12 mouse cellular contexts compared by ENCODE assay signal in the genomic region with DNA sequence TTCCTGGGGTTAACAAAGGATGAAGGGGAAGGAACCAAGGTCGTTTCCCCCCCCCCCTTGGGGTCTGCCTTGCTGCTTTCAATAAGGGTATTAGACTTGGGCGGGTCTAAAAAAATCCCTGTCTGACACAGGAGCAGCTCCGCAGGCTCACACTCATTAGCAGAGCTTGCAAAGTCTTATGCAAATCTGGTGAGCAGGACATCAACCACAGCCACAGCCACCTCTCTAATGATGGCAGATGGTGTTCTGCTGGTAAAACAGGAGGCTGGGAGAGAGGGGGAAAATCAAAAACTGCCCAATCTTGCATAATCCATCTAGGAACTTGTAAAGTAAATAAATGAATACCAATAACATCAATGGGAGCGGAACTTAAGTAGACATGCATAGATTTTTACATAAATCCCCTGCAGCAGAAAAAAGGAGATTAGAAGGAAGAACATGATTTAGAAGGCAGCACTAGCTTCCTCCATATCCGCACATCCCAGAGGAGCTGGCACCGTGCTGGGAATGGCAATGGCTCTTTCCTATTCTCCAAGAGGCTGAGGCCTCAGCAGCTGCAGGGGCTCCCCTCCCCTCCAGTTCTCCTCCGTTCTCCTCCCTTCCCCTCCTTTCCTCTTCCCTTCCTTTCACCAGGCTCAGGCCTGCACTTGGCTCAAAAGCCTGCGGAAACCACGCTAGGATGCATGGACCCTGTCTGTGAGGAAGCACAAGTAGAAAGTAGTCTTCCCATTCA.
A peak's percentile ranks its signal among the peaks of the same experiment; 100 is the strongest.
DNase-seq lines count a peak whose midpoint lies in the region; ATAC-seq lines count a peak whose summit lies in the region.
"Had no signal": no experiment of that assay in that cellular context is flagged by ENCODE, and none has a peak within 500 bp of the region (broad histone marks: within the 10 kb centered on the region; RNA-seq: fewer than 3 reads in every experiment).

No protein-coding gene starts in this region.

- DNase-seq in cerebellum, postnatal 10 days, result peak; percentile 32 to 52
- DNase-seq in cerebellum, postnatal 25 days, result no peak
- peak; percentile 38 for DNase-seq in brain, adult 2 months (ENCODE audit: low read depth, low spot score)
- no peak for DNase-seq in adrenal gland, postnatal 36 days
- DNase-seq: adrenal gland, postnatal 10 days; heart, postnatal 4 days had no signal

- no peaks in the 10 kb centered on the region for H3K9me3 ChIP-seq in hindbrain, embryonic 13.5 days
- H3K9me3 ChIP-seq in midbrain, embryonic 12.5 days, result no peaks in the 10 kb centered on the region
- H3K9me3 ChIP-seq in kidney, embryonic 15.5 days (replicated peaks), result no peaks in the 10 kb centered on the region
- H3K9me3 ChIP-seq: liver, embryonic 15.5 days; stomach, embryonic 15.5 days had no signal

- H3K27me3 ChIP-seq in hindbrain, embryonic 13.5 days, result no peaks in the 10 kb centered on the region
- no peaks in the 10 kb centered on the region; the same call in 1 of the 2 replicates for H3K27me3 ChIP-seq in midbrain, embryonic 12.5 days
- no peaks in the 10 kb centered on the region for H3K27me3 ChIP-seq in kidney, embryonic 15.5 days
- H3K27me3 ChIP-seq: liver, embryonic 15.5 days; stomach, embryonic 15.5 days had no signal

- peak; percentile 79 for ATAC-seq in hindbrain, embryonic 13.5 days (ENCODE audit: low FRiP score)
- peak; percentile 95 for ATAC-seq in midbrain, embryonic 12.5 days (ENCODE audit: low FRiP score, low read depth)
- no peak for ATAC-seq in erythroid progenitor cell, adult 5-6 weeks (replicated peaks; ENCODE audit: low FRiP score, poor library complexity, severe bottlenecking)
- no peak for ATAC-seq in kidney, embryonic 15.5 days (replicated peaks; ENCODE audit: low FRiP score)

- peak overlapping the region; percentile 55 for H3K27ac ChIP-seq in hindbrain, embryonic 13.5 days
- peak overlapping the region; percentile 78 for H3K27ac ChIP-seq in midbrain, embryonic 12.5 days (replicated peaks)
- H3K27ac ChIP-seq in kidney, embryonic 15.5 days, result no peak overlapping the region
- H3K27ac ChIP-seq: liver, embryonic 15.5 days; stomach, embryonic 15.5 days had no signal

- WGBS in hindbrain, embryonic 13.5 days, result 21% methylated on average over 9 of the region's 9 CpGs
- 10% methylated on average over 9 of the region's 9 CpGs for WGBS in midbrain, embryonic 12.5 days
- WGBS in kidney, embryonic 15.5 days, result 53% methylated on average over 9 of the region's 9 CpGs

- no peak overlapping the region for H3K4me2 ChIP-seq in hindbrain, embryonic 13.5 days
- H3K4me2 ChIP-seq in midbrain, embryonic 12.5 days (replicated peaks), result no peak overlapping the region
- H3K4me2 ChIP-seq in kidney, embryonic 15.5 days, result no peak overlapping the region
- H3K4me2 ChIP-seq: liver, embryonic 15.5 days; stomach, embryonic 15.5 days had no signal

- no peaks in the 10 kb centered on the region for H3K36me3 ChIP-seq in hindbrain, embryonic 13.5 days
- no peaks in the 10 kb centered on the region for H3K36me3 ChIP-seq in midbrain, embryonic 12.5 days
- no peaks in the 10 kb centered on the region for H3K36me3 ChIP-seq in kidney, embryonic 15.5 days
- H3K36me3 ChIP-seq: liver, embryonic 15.5 days; stomach, embryonic 15.5 days had no signal

- no peak overlapping the region for H3K9ac ChIP-seq in hindbrain, embryonic 13.5 days
- no peak overlapping the region for H3K9ac ChIP-seq in midbrain, embryonic 12.5 days (replicated peaks)
- H3K9ac ChIP-seq in kidney, embryonic 15.5 days, result no peak overlapping the region
- H3K9ac ChIP-seq: liver, embryonic 15.5 days; stomach, embryonic 15.5 days had no signal

- H3K4me1 ChIP-seq in hindbrain, embryonic 13.5 days (replicated peaks), result peaks cover 9% of the 10 kb centered on the region
- peaks cover 17% of the 10 kb centered on the region for H3K4me1 ChIP-seq in midbrain, embryonic 12.5 days
- no peaks in the 10 kb centered on the region for H3K4me1 ChIP-seq in kidney, embryonic 15.5 days
- H3K4me1 ChIP-seq: liver, embryonic 15.5 days; stomach, embryonic 15.5 days had no signal

- no peak overlapping the region for H3K4me3 ChIP-seq in hindbrain, embryonic 13.5 days
- no peak overlapping the region for H3K4me3 ChIP-seq in midbrain, embryonic 12.5 days
- H3K4me3 ChIP-seq in kidney, embryonic 15.5 days (replicated peaks), result no peak overlapping the region
- H3K4me3 ChIP-seq: liver, embryonic 15.5 days; stomach, embryonic 15.5 days had no signal

Comparison
In these comparisons a context has a peak if more than half of its experiments do, and no peak if none do; other contexts are left out.
1. DNase-seq: peak in cerebellum, postnatal 10 days (2 of 2) and brain, adult 2 months (single experiment); none in cerebellum, postnatal 25 days (0 of 2) and adrenal gland, postnatal 36 days (0 of 2).
2. ATAC-seq: peak in hindbrain, embryonic 13.5 days (single experiment) and midbrain, embryonic 12.5 days (single experiment); none in erythroid progenitor cell, adult 5-6 weeks (single experiment) and kidney, embryonic 15.5 days (single experiment).